Mouse (Mus musculus) liver, postnatal 0 days (tissue): ENCODE data around the gene Mypop.

Experiments
- CTCF ChIP-seq: sonication (generic); IDR thresholded peaks from 2 replicates; pipeline ENCODE4 v1.5.1; 2016; ENCODE audit warnings: antibody characterized with exemption, low read depth
- EP300 ChIP-seq: IDR thresholded peaks from 2 replicates; pipeline ENCODE4 v1.6.1; 2016; ENCODE audit warnings: antibody characterized with exemption, low read depth, mild to moderate bottlenecking

DNA sequence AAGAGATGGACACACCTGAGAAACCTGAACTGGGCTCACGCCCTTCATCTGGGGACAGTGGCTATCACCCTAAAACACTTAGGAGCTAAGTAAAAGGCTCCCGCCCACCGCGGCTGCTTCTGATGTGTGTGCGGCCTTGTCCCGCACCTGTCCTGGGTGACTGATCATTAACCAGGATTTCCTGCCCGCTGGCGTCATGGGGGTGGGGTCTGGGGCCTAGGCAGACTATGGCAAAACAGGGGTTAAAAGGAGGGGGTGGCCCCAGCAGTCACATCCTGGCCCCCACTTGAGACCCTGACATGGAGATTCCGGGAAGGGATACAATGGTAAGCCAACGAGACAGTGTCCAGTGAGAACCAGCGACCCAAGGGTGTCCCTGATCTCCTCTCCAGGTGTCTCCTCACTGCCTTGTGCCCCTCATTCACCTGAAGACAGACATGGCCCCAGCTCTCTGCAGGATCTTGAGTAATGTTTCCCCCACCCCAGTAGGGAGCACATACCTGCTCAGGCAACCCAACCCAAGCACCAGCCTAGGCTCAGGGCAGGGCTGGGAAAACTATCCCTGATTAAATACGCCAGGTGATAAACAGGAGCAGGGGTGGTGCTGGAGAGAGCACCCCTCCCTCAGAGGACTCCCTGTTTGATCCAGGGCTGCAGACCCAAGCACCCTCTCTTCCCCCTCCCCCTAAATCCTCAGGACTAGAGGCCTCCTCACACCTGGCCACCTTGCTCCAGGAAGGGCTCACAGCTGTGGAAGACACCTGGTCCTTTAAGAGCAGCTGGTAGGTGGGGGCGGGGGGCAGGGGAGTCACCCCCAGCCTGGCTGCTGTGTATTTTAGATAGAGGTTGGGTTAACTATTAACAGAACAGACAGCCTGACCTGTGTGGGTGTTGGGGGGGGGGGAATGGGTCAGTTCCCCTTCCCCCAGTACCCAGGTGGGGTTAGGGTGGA lies 16.3 kb downstream of the Mypop start:
- TF ChIP-seq EP300: no peak
- TF ChIP-seq CTCF: no peak
